Mouse (Mus musculus) lung, postnatal 0 days (tissue): ENCODE data around the gene Prrg2. TPM values are rescaled to one million over a fixed set of nuclear protein-coding genes. Genes with fewer than 3 reads are reported as not detected.

ENCODE experiments used
- ATAC-seq: fragments of 200-750 bp; cut with Nextera tagmentation; 2 replicates; pipeline ENCODE4 v1.8.0; 2017; ENCODE audit warnings: moderate library complexity
- DNase-seq: peaks from one replicate; pipeline ENCODE4 v3.0.0-alpha.2; 2016; ENCODE audit warnings: low spot score
- H3K27ac ChIP-seq: fragments of 300-500 bp; sonication (generic); 2 replicates; pipeline ENCODE4 v1.5.1; 2014; ENCODE audit warnings: antibody characterized with exemption, mild to moderate bottlenecking, low read length, mixed read lengths
- H3K27me3 ChIP-seq: fragments of 300-500 bp; sonication (generic); replicated peaks from 2 replicates; pipeline ENCODE4 v1.6.1; 2014; ENCODE audit warnings: low read length, mixed read lengths; ENCODE audit not compliant: insufficient read depth
- H3K36me3 ChIP-seq: fragments of 300-500 bp; sonication (generic); 2 replicates; pipeline ENCODE4 v1.6.1; 2014; ENCODE audit warnings: low read length, mixed read lengths; ENCODE audit not compliant: insufficient read depth
- H3K4me1 ChIP-seq: fragments of 300-500 bp; sonication (generic); 2 replicates; pipeline ENCODE4 v1.6.1; 2014; ENCODE audit warnings: antibody characterized with exemption, low read depth, low read length, mixed read lengths; ENCODE audit not compliant: insufficient read depth
- H3K4me2 ChIP-seq: fragments of 300-500 bp; sonication (generic); replicated peaks from 2 replicates; pipeline ENCODE4 v1.6.1; 2014; ENCODE audit warnings: low read depth, mild to moderate bottlenecking, low read length, moderate library complexity, mixed read lengths
- H3K4me3 ChIP-seq: fragments of 300-500 bp; sonication (generic); 2 replicates; pipeline ENCODE4 v1.5.1; 2014; ENCODE audit warnings: low read depth, low read length
- H3K9ac ChIP-seq: fragments of 300-500 bp; sonication (generic); replicated peaks from 2 replicates; pipeline ENCODE4 v1.6.1; 2014; ENCODE audit warnings: low read depth, mild to moderate bottlenecking
- H3K9me3 ChIP-seq: fragments of 300-500 bp; sonication (generic); 2 replicates; pipeline ENCODE4 v1.6.1; 2016; ENCODE audit warnings: low read length, mixed read lengths
- CTCF ChIP-seq: IDR thresholded peaks from 2 replicates; pipeline ENCODE4 v1.5.1; 2016; ENCODE audit warnings: antibody characterized with exemption, mild to moderate bottlenecking
- EP300 ChIP-seq: IDR thresholded peaks from 2 replicates; pipeline ENCODE4 v1.6.1; 2016; ENCODE audit warnings: antibody characterized with exemption, mild to moderate bottlenecking, control low read depth
- WGBS: fragments of 180-500 bp; shearing (Covaris S2); extraction: QIAGEN DNeasy Blood & Tissue Kit; methylation state at CpG from one replicate; pipeline ENCODE4 v1.1.7; 2014; 5-methylcytosine and 5-hydroxymethylcytosine counted together
- polyA plus RNA-seq: library from polyadenylated mRNA; unstranded; fragments of >200 nt; fragmentation: Nextera tagmentation; extraction: Ambion mirVana; gene quantifications from 2 replicates; pipeline ENCODE4 v1.2.1, GENCODE M21; 2015

The Prrg2 gene
- polyA plus RNA-seq, 1 experiment from 2014 or later, result 40.8 TPM

DNA sequence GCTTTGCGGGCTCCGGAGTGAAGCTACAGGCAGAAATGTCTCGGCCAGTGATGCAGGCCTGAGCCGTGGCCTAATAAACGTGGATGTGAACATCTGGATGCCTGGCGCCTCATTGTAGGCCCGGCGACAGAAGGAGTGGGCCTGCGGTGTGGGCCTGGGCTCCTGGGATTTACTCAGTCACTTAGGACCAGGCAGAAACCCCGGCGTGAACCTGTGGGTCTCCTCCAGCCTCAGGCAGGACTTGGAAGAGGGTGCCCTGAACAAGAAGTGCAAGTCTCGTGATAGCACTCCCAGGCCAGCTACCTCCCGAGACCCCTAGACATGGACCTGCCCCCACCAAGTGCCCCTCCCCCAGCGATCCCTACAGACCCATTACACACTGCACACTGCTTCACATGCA lies 14.8 kb upstream of the Prrg2 start:
- Histone ChIP-seq H3K36me3 (peaks cover 16% of the 10 kb centered on the region), H3K4me3 (no peak overlapping the region), H3K27ac (no peak overlapping the region), H3K4me1 (no peaks in the 10 kb centered on the region), H3K4me2 (no peak overlapping the region), H3K27me3 (no peaks in the 10 kb centered on the region), H3K9ac (no peak overlapping the region), H3K9me3 (no peaks in the 10 kb centered on the region)
- TF ChIP-seq EP300, result no peak
- TF ChIP-seq CTCF, result no peak
- WGBS, result 91% methylated on average over 14 of the region's 14 CpGs
- ATAC-seq (no peak), DNase-seq (no peak)

- no peaks in the 10 kb centered on the region for H3K9me3 ChIP-seq
- no peak overlapping the region for H3K4me3 ChIP-seq
- no peaks in the 10 kb centered on the region for H3K27me3 ChIP-seq
- no peak for TF ChIP-seq EP300
- TF ChIP-seq CTCF, result no peak
- H3K27ac ChIP-seq, result no peak overlapping the region
- no peak overlapping the region for H3K9ac ChIP-seq
- 90% methylated on average over 30 of the region's 30 CpGs for WGBS
- ATAC-seq, result no peak
- H3K4me1 ChIP-seq, result no peaks in the 10 kb centered on the region
- H3K36me3 ChIP-seq, result peaks cover 16% of the 10 kb centered on the region
- no peak for DNase-seq
- H3K4me2 ChIP-seq, result no peak overlapping the region
Observed at GRCm38 (mm10) chr7:45076501-45076900, 14.0 kb upstream of the Prrg2 start.

DNA sequence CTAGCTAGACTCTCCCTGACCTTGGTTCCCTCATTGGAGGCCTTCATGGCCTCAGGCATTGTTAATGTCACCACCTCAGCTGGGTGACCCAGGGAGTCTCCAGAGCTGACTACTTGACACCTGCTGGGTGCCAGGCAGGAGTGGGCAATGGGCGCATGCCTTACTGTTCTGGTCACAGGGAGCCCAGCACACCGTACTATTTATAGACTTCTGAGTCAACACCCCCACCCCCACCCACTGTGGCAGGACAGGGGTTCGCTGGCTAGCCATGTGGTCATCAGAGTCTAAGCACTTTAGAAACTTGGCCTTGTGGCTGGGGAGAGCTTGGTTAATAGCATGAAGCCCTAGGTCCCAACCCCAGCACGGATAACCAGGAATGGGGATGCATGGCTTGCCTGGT lies 12.9 kb upstream of the Prrg2 start:
- no peak overlapping the region for H3K4me3 ChIP-seq
- no peaks in the 10 kb centered on the region for H3K9me3 ChIP-seq
- ATAC-seq (peak; percentile 12; the same call in 1 of the 2 replicates), DNase-seq (no peak)
- no peaks in the 10 kb centered on the region for H3K27me3 ChIP-seq
- H3K9ac ChIP-seq, result no peak overlapping the region
- H3K4me2 ChIP-seq, result no peak overlapping the region
- no peak overlapping the region for H3K27ac ChIP-seq
- H3K36me3 ChIP-seq, result peaks cover 16% of the 10 kb centered on the region
- 53% methylated on average over 4 of the region's 4 CpGs for WGBS
- H3K4me1 ChIP-seq, result no peaks in the 10 kb centered on the region
- TF ChIP-seq CTCF (no peak), EP300 (no peak)

- no peak overlapping the region for H3K4me2 ChIP-seq
- H3K9ac ChIP-seq, result no peak overlapping the region
- peaks cover 16% of the 10 kb centered on the region for H3K36me3 ChIP-seq
- WGBS, result 94% methylated on average over 12 of the region's 12 CpGs
- H3K27ac ChIP-seq, result no peak overlapping the region
- H3K4me1 ChIP-seq, result no peaks in the 10 kb centered on the region
- H3K27me3 ChIP-seq, result no peaks in the 10 kb centered on the region
- no peak for TF ChIP-seq CTCF
- no peak for TF ChIP-seq EP300
- ATAC-seq (no peak), DNase-seq (no peak)
- no peaks in the 10 kb centered on the region for H3K9me3 ChIP-seq
- no peak overlapping the region for H3K4me3 ChIP-seq
Observed at GRCm38 (mm10) chr7:45073949-45074348, 11.5 kb upstream of the Prrg2 start.

GRCm38 (mm10) chr7:45073171-45073707 lies 10.8 kb upstream of the Prrg2 start:
- Histone ChIP-seq H3K4me2 (no peak overlapping the region), H3K27ac (no peak overlapping the region), H3K27me3 (no peaks in the 10 kb centered on the region), H3K9ac (no peak overlapping the region), H3K4me3 (no peak overlapping the region), H3K9me3 (no peaks in the 10 kb centered on the region), H3K4me1 (no peaks in the 10 kb centered on the region), H3K36me3 (peaks cover 16% of the 10 kb centered on the region)
- TF ChIP-seq CTCF, result no peak
- no peak for TF ChIP-seq EP300
- WGBS, result 82% methylated on average over 7 of the region's 7 CpGs
- no peak for DNase-seq
- no peak for ATAC-seq

GRCm38 (mm10) chr7:45072230-45072629 lies 9.8 kb upstream of the Prrg2 start:
- H3K27ac ChIP-seq, result no peak overlapping the region
- no peak for ATAC-seq
- DNase-seq, result peak; percentile 38
- no peak overlapping the region for H3K4me3 ChIP-seq
- H3K9ac ChIP-seq, result no peak overlapping the region
- H3K27me3 ChIP-seq, result no peaks in the 10 kb centered on the region
- H3K4me1 ChIP-seq, result no peaks in the 10 kb centered on the region
- TF ChIP-seq EP300 (no peak), CTCF (peak; percentile 67)
- no peak overlapping the region for H3K4me2 ChIP-seq
- peaks cover 9% of the 10 kb centered on the region for H3K36me3 ChIP-seq
- no peaks in the 10 kb centered on the region for H3K9me3 ChIP-seq
- WGBS, result 82% methylated on average over 2 of the region's 2 CpGs

DNA sequence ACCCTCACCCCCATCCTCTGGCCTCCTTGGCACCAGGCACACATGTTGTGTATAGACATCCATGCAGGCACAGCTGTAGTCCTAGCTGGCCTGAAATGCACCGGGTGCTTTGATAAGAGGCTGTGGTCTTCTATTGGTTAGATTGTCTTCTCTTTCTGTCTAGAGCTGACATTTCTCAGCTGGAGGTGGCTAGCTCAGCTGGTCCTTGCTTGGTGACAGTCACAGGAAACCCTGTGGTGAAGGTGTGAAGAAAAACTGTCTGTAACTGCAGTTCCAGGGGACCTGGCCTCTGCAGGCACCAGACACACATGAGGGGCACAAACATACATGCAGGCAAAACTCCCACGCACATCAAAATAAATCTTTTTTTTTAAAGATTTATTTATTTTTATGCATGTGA lies 7.2 kb upstream of the Prrg2 start:
- no peak overlapping the region for H3K27ac ChIP-seq
- H3K36me3 ChIP-seq, result no peaks in the 10 kb centered on the region; the same call in 1 of the 2 replicates
- 84% methylated on average over 2 of the region's 2 CpGs for WGBS
- no peak overlapping the region for H3K4me3 ChIP-seq
- H3K9ac ChIP-seq, result no peak overlapping the region
- H3K4me2 ChIP-seq, result no peak overlapping the region
- TF ChIP-seq CTCF (no peak), EP300 (no peak)
- no peaks in the 10 kb centered on the region for H3K9me3 ChIP-seq
- no peaks in the 10 kb centered on the region for H3K4me1 ChIP-seq
- H3K27me3 ChIP-seq, result no peaks in the 10 kb centered on the region
- no peak for DNase-seq
- ATAC-seq, result no peak
